8 mouse cellular contexts compared by ENCODE assay signal in the genomic region with DNA sequence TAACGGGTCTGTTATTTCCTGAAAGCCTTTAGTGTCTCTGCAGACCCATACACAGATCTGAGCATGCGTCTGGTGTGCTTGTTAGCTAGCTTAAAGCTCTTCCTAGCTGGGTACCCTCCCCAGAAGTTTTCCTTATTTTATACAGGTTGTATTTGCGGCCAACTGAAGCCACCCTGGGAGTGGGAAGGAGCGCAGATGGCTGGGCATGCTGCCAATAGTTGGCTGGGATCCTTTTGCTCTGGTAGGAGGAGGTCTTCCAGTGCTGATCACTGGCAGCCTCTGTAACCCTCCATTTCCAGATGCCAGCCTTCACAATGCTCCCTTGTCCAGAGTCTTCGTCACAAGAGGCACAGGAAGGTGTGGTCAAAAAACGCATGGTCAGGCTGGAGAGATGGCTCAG. TPM values are rescaled to one million over a fixed set of nuclear protein-coding genes. Genes with fewer than 3 reads are reported as not detected.
A peak's percentile ranks its signal among the peaks of the same experiment; 100 is the strongest.
DNase-seq lines count a peak whose midpoint lies in the region; ATAC-seq lines count a peak whose summit lies in the region.

No protein-coding gene starts in this region.

- H3K4me3 ChIP-seq in forebrain, embryonic 11.5 days (ENCODE audit: low read depth, low read length) = no peak overlapping the region
- no peak overlapping the region for H3K4me3 ChIP-seq in forebrain, embryonic 10.5 days
- no peak overlapping the region for H3K4me3 ChIP-seq in kidney, embryonic 15.5 days (replicated peaks)
- no peak overlapping the region for H3K4me3 ChIP-seq in limb, embryonic 12.5 days (replicated peaks)
- H3K4me3 ChIP-seq in stomach, embryonic 14.5 days (ENCODE audit: low read depth, low read length) = no peak overlapping the region

- no peak overlapping the region for H3K9ac ChIP-seq in forebrain, embryonic 11.5 days (ENCODE audit: low read length)
- H3K9ac ChIP-seq in kidney, embryonic 15.5 days = no peak overlapping the region
- H3K9ac ChIP-seq in limb, embryonic 12.5 days (replicated peaks) = no peak overlapping the region
- no peak overlapping the region for H3K9ac ChIP-seq in stomach, embryonic 14.5 days (replicated peaks; ENCODE audit: low read depth, low read length)

- H3K9me3 ChIP-seq in forebrain, embryonic 11.5 days (ENCODE audit: control insufficient read depth, low read length) = no peaks in the 10 kb centered on the region
- no peaks in the 10 kb centered on the region for H3K9me3 ChIP-seq in forebrain, embryonic 10.5 days
- H3K9me3 ChIP-seq in kidney, embryonic 15.5 days (replicated peaks) = no peaks in the 10 kb centered on the region
- no peaks in the 10 kb centered on the region for H3K9me3 ChIP-seq in limb, embryonic 12.5 days
- H3K9me3 ChIP-seq in stomach, embryonic 14.5 days (ENCODE audit: control insufficient read depth, low read depth, low read length) = no peaks in the 10 kb centered on the region

- peak overlapping the region; percentile 18; the same call in 1 of the 2 replicates for H3K27ac ChIP-seq in forebrain, embryonic 11.5 days (ENCODE audit: low read depth, low read length)
- H3K27ac ChIP-seq in forebrain, embryonic 10.5 days = no peak overlapping the region
- 0 out of 2 replicates have a peak overlapping the region, but pooled peaks have one; percentile 1 for H3K27ac ChIP-seq in kidney, embryonic 15.5 days
- H3K27ac ChIP-seq in limb, embryonic 12.5 days = peak overlapping the region; percentile 82
- H3K27ac ChIP-seq in stomach, embryonic 14.5 days (ENCODE audit: low read length) = peak overlapping the region; percentile 35; the same call in 1 of the 2 replicates

- H3K36me3 ChIP-seq in forebrain, embryonic 11.5 days (ENCODE audit: control insufficient read depth, insufficient read depth, low read length) = no peaks in the 10 kb centered on the region
- H3K36me3 ChIP-seq in forebrain, embryonic 10.5 days (replicated peaks) = no peaks in the 10 kb centered on the region
- no peaks in the 10 kb centered on the region for H3K36me3 ChIP-seq in kidney, embryonic 15.5 days
- peaks cover 15% of the 10 kb centered on the region for H3K36me3 ChIP-seq in limb, embryonic 12.5 days
- no peaks in the 10 kb centered on the region; the same call in 1 of the 2 replicates for H3K36me3 ChIP-seq in stomach, embryonic 14.5 days (ENCODE audit: control insufficient read depth, insufficient read depth, low read length)

- 55% methylated on average over 6 of the region's 6 CpGs for WGBS in forebrain, embryonic 11.5 days
- 82% methylated on average over 6 of the region's 6 CpGs for WGBS in forebrain, embryonic 10.5 days
- WGBS in kidney, embryonic 15.5 days = 49% methylated on average over 6 of the region's 6 CpGs
- WGBS in limb, embryonic 12.5 days = 41% methylated on average over 6 of the region's 6 CpGs
- 35% methylated on average over 6 of the region's 6 CpGs for WGBS in stomach, embryonic 14.5 days

- DNase-seq in forebrain, embryonic 11.5 days (ENCODE audit: low spot score) = peak; percentile 64
- DNase-seq in forebrain, embryonic 10.5 days (ENCODE audit: extremely low spot score, low spot score) = no peak
- DNase-seq in adrenal gland, postnatal 14 days = peak; percentile 64
- peak; percentile 18 for DNase-seq in forelimb bud, embryonic 11.5 days (ENCODE audit: low read depth, low spot score)
- DNase-seq in thymus, postnatal 14 days = no peak

- no peak overlapping the region for H3K4me2 ChIP-seq in forebrain, embryonic 11.5 days (ENCODE audit: low read depth, low read length, severe bottlenecking)
- H3K4me2 ChIP-seq in kidney, embryonic 15.5 days = no peak overlapping the region
- H3K4me2 ChIP-seq in limb, embryonic 12.5 days = no peak overlapping the region; the same call in 1 of the 2 replicates
- no peak overlapping the region for H3K4me2 ChIP-seq in stomach, embryonic 14.5 days (replicated peaks; ENCODE audit: low read depth, low read length)

- H3K27me3 ChIP-seq in forebrain, embryonic 11.5 days (ENCODE audit: control insufficient read depth, insufficient read depth, low read length) = no peaks in the 10 kb centered on the region
- H3K27me3 ChIP-seq in forebrain, embryonic 10.5 days (ENCODE audit: poor library complexity, severe bottlenecking) = no peaks in the 10 kb centered on the region
- no peaks in the 10 kb centered on the region for H3K27me3 ChIP-seq in kidney, embryonic 15.5 days
- no peaks in the 10 kb centered on the region for H3K27me3 ChIP-seq in limb, embryonic 12.5 days
- no peaks in the 10 kb centered on the region for H3K27me3 ChIP-seq in stomach, embryonic 14.5 days (ENCODE audit: control insufficient read depth, insufficient read depth, low read length)

- ATAC-seq in forebrain, embryonic 11.5 days (replicated peaks; ENCODE audit: low FRiP score) = peak; percentile 44; the same call in 1 of the 2 replicates
- ATAC-seq in kidney, embryonic 15.5 days (replicated peaks; ENCODE audit: low FRiP score) = no peak; the same call in 1 of the 2 replicates
- ATAC-seq in limb, embryonic 12.5 days (ENCODE audit: insufficient number of reproducible peaks, insufficient read depth, low FRiP score, low TSS enrichment, low read depth) = peak; percentile 76
- peak; percentile 70; the same call in 1 of the 2 replicates for ATAC-seq in stomach, embryonic 14.5 days (ENCODE audit: insufficient number of reproducible peaks, insufficient read depth, low FRiP score, low read depth)

- no peaks in the 10 kb centered on the region for H3K4me1 ChIP-seq in forebrain, embryonic 11.5 days (replicated peaks; ENCODE audit: control insufficient read depth, insufficient read depth, low read length)
- peaks cover 16% of the 10 kb centered on the region for H3K4me1 ChIP-seq in forebrain, embryonic 10.5 days
- H3K4me1 ChIP-seq in kidney, embryonic 15.5 days = 0 out of 2 replicates have a peak, but pooled peaks cover 3% of the 10 kb centered on the region
- peaks cover 22% of the 10 kb centered on the region for H3K4me1 ChIP-seq in limb, embryonic 12.5 days (replicated peaks)
- no peaks in the 10 kb centered on the region for H3K4me1 ChIP-seq in stomach, embryonic 14.5 days (ENCODE audit: control insufficient read depth, insufficient read depth, low read length)

RNA-seq across cellular contexts. Expression of gene Gm35549, which starts 7.0 kb away (rescaled TPM):
- polyA plus RNA-seq in forebrain, embryonic 11.5 days (2014; fragmentation: Nextera tagmentation; extraction: Ambion mirVana) = 0.67 TPM in 1 of 2 replicates, not detected in the other
- polyA plus RNA-seq in forebrain, embryonic 10.5 days (2016; fragmentation: Nextera tagmentation; extraction: Ambion mirVana) = 0.28 and 0.33 TPM in 2 replicates
- not detected in 2 replicates for total RNA-seq in adrenal gland, postnatal 14 days (2021)
- 0.39 and 0.44 TPM in 2 replicates for polyA plus RNA-seq in kidney, embryonic 15.5 days (2015; fragmentation: Nextera tagmentation; extraction: Ambion mirVana)
- polyA plus RNA-seq in limb, embryonic 12.5 days (2016; fragmentation: Nextera tagmentation; extraction: Ambion mirVana) = 0.49 and 0.71 TPM in 2 replicates
- polyA plus RNA-seq in stomach, embryonic 14.5 days (2014; fragmentation: Nextera tagmentation; extraction: Ambion mirVana) = 0.72 TPM in 1 of 2 replicates, not detected in the other

RNA-seq across cellular contexts. Expression of gene Zfp445, which starts 29.0 kb away (rescaled TPM):
- polyA plus RNA-seq in forebrain, embryonic 11.5 days (2014; fragmentation: Nextera tagmentation; extraction: Ambion mirVana) = 75.9 and 81.8 TPM in 2 replicates
- polyA plus RNA-seq in forebrain, embryonic 10.5 days (2016; fragmentation: Nextera tagmentation; extraction: Ambion mirVana) = 82.3 and 83.3 TPM in 2 replicates
- total RNA-seq in adrenal gland, postnatal 14 days (2021) = 100 and 106 TPM in 2 replicates
- polyA plus RNA-seq in kidney, embryonic 15.5 days (2015; fragmentation: Nextera tagmentation; extraction: Ambion mirVana) = 70.8 and 71.3 TPM in 2 replicates
- polyA plus RNA-seq in limb, embryonic 12.5 days (2016; fragmentation: Nextera tagmentation; extraction: Ambion mirVana) = 107 and 109 TPM in 2 replicates
- 68.3 and 69.6 TPM in 2 replicates for polyA plus RNA-seq in stomach, embryonic 14.5 days (2014; fragmentation: Nextera tagmentation; extraction: Ambion mirVana)

RNA-seq across cellular contexts. Expression of gene Tcaim, which starts 31.5 kb away (rescaled TPM):
- polyA plus RNA-seq in forebrain, embryonic 11.5 days (2014; fragmentation: Nextera tagmentation; extraction: Ambion mirVana) = 5.6 and 6.0 TPM in 2 replicates
- 4.6 and 6.1 TPM in 2 replicates for polyA plus RNA-seq in forebrain, embryonic 10.5 days (2016; fragmentation: Nextera tagmentation; extraction: Ambion mirVana)
- total RNA-seq in adrenal gland, postnatal 14 days (2021) = 16.7 and 17.7 TPM in 2 replicates
- polyA plus RNA-seq in kidney, embryonic 15.5 days (2015; fragmentation: Nextera tagmentation; extraction: Ambion mirVana) = 5.2 and 6.3 TPM in 2 replicates
- polyA plus RNA-seq in limb, embryonic 12.5 days (2016; fragmentation: Nextera tagmentation; extraction: Ambion mirVana) = 6.5 and 7.4 TPM in 2 replicates
- 7.2 and 7.8 TPM in 2 replicates for polyA plus RNA-seq in stomach, embryonic 14.5 days (2014; fragmentation: Nextera tagmentation; extraction: Ambion mirVana)

RNA-seq across cellular contexts. Expression of gene Zkscan7, which starts 48.7 kb away (rescaled TPM):
- polyA plus RNA-seq in forebrain, embryonic 11.5 days (2014; fragmentation: Nextera tagmentation; extraction: Ambion mirVana) = 5.5 and 5.7 TPM in 2 replicates
- polyA plus RNA-seq in forebrain, embryonic 10.5 days (2016; fragmentation: Nextera tagmentation; extraction: Ambion mirVana) = 4.7 and 4.9 TPM in 2 replicates
- total RNA-seq in adrenal gland, postnatal 14 days (2021) = 9.3 and 11.5 TPM in 2 replicates
- polyA plus RNA-seq in kidney, embryonic 15.5 days (2015; fragmentation: Nextera tagmentation; extraction: Ambion mirVana) = 5.0 TPM in 2 replicates
- polyA plus RNA-seq in limb, embryonic 12.5 days (2016; fragmentation: Nextera tagmentation; extraction: Ambion mirVana) = 4.1 and 4.8 TPM in 2 replicates
- polyA plus RNA-seq in stomach, embryonic 14.5 days (2014; fragmentation: Nextera tagmentation; extraction: Ambion mirVana) = 2.7 and 3.7 TPM in 2 replicates

Comparison
In these comparisons a context has a peak if more than half of its experiments do, and no peak if none do; other contexts are left out.
1. DNase-seq: peak in forebrain, embryonic 11.5 days (single experiment), adrenal gland, postnatal 14 days (single experiment) and forelimb bud, embryonic 11.5 days (single experiment); none in forebrain, embryonic 10.5 days (single experiment) and thymus, postnatal 14 days (single experiment).